Mouse (Mus musculus) lung, adult 2 months (tissue): ENCODE measurements around the gene Ptprt. TPM values are rescaled to one million over a fixed set of nuclear protein-coding genes. Genes with fewer than 3 reads are reported as not detected.
"Not testable (repeated sequence)": the region's sequence is repeated elsewhere in the genome, so short reads cannot be mapped to it uniquely, and the experiment has no call there.

Experiments used
- DNase-seq: peaks from one replicate; pipeline ENCODE4 v3.0.0; 2022
- H3K4me1 ChIP-seq: fragments of 200-500 bp; 2 replicates; pipeline ENCODE4 v1.6.1; 2011; ENCODE audit warnings: low read length; ENCODE audit not compliant: control insufficient read depth, insufficient read depth
- H3K4me3 ChIP-seq: fragments of 200-500 bp; replicated peaks from 2 replicates; pipeline ENCODE3; 2011; ENCODE audit warnings: low read depth, mild to moderate bottlenecking, control low read depth, low read length; ENCODE audit errors: extremely low read depth
- CTCF ChIP-seq: fragments of 200-500 bp; IDR thresholded peaks from 2 replicates; pipeline ENCODE4 v1.5.1; 2011; ENCODE audit warnings: mild to moderate bottlenecking, low read length, control low read depth; ENCODE audit not compliant: insufficient read depth
- POLR2A ChIP-seq: fragments of 200-500 bp; IDR thresholded peaks from 2 replicates; pipeline ENCODE4 v1.6.1; 2011; ENCODE audit warnings: low read depth, mild to moderate bottlenecking, control low read depth, low read length, borderline replicate concordance; ENCODE audit errors: extremely low read depth
- WGBS: fragments of 180-500 bp; shearing (Covaris S2); methylation state at CpG from one replicate; pipeline ENCODE4 v1.1.7; 2018; 5-methylcytosine and 5-hydroxymethylcytosine counted together
- polyA plus RNA-seq: library from polyadenylated mRNA; depleted of rRNA; stranded (reverse); fragments of >200 nt; gene quantifications from 2 replicates; pipeline ENCODE4 v1.2.3, GENCODE M21; 2012

The Ptprt gene
- polyA plus RNA-seq, 1 experiment, result 2.7 TPM

GRCm38 (mm10) chr2:161549577-161549976, 1111.4 kb downstream of the Ptprt start:
- H3K4me3 ChIP-seq, result no peak overlapping the region
- DNase-seq, result no peak
- 29% methylated on average over 5 of the region's 5 CpGs for WGBS
- TF ChIP-seq POLR2A, result no peak
- TF ChIP-seq CTCF, result no peak
- H3K4me1 ChIP-seq, result no peaks in the 10 kb centered on the region

- Histone ChIP-seq H3K4me3 (no peak overlapping the region), H3K4me1 (no peaks in the 10 kb centered on the region)
- no peak for TF ChIP-seq POLR2A
- no peak for TF ChIP-seq CTCF
- DNase-seq, result no peak
- WGBS, result 80% methylated on average over 5 of the region's 5 CpGs
These were observed 1113.6 kb downstream of the Ptprt start for GRCm38 (mm10) chr2:161547318-161547717.

- Histone ChIP-seq H3K4me1 (no peaks in the 10 kb centered on the region), H3K4me3 (no peak overlapping the region)
- no peak for DNase-seq
- TF ChIP-seq POLR2A (no peak), CTCF (no peak)
- WGBS, result 59% methylated on average over 4 of the region's 4 CpGs
These were observed 1115.5 kb downstream of the Ptprt start for GRCm38 (mm10) chr2:161545406-161545805.

- no peak overlapping the region for H3K4me3 ChIP-seq
- H3K4me1 ChIP-seq, result no peaks in the 10 kb centered on the region
- 85% methylated on average over 7 of the region's 7 CpGs for WGBS
- no peak for DNase-seq
- TF ChIP-seq POLR2A (no peak), CTCF (no peak)
These were observed 1126.8 kb downstream of the Ptprt start for GRCm38 (mm10) chr2:161534151-161534550.

- TF ChIP-seq POLR2A, result no peak
- TF ChIP-seq CTCF, result no peak
- DNase-seq, result no peak
- WGBS, result 18% methylated on average over 1 of the region's 1 CpGs
- no peak overlapping the region for H3K4me3 ChIP-seq
- no peaks in the 10 kb centered on the region for H3K4me1 ChIP-seq
These were observed 1133.8 kb downstream of the Ptprt start for GRCm38 (mm10) chr2:161527192-161527591.

- no peak overlapping the region for H3K4me3 ChIP-seq
- 43% methylated on average over 2 of the region's 2 CpGs for WGBS
- TF ChIP-seq POLR2A (no peak), CTCF (no peak)
- no peak for DNase-seq
- no peaks in the 10 kb centered on the region for H3K4me1 ChIP-seq
These were observed 1141.3 kb downstream of the Ptprt start for GRCm38 (mm10) chr2:161519671-161520070.

GRCm38 (mm10) chr2:161516921-161517320, 1144.0 kb downstream of the Ptprt start:
- no peak for DNase-seq

GRCm38 (mm10) chr2:161513256-161513655, 1147.7 kb downstream of the Ptprt start:
- TF ChIP-seq CTCF (no peak), POLR2A (no peak)
- 89% methylated on average over 1 of the region's 1 CpGs for WGBS
- no peak for DNase-seq
- Histone ChIP-seq H3K4me1 (no peaks in the 10 kb centered on the region), H3K4me3 (no peak overlapping the region)

More at GRCm38 (mm10) chr2:161516921-161517320, 1144.0 kb downstream of the Ptprt start:
- TF ChIP-seq CTCF, result no peak
- no peak for TF ChIP-seq POLR2A
- 34% methylated on average over 5 of the region's 5 CpGs for WGBS
- Histone ChIP-seq H3K4me3 (no peak overlapping the region), H3K4me1 (no peaks in the 10 kb centered on the region)

- not testable (repeated sequence) for DNase-seq, H3K4me1 ChIP-seq, H3K4me3 ChIP-seq
- 34% methylated on average over 6 of the region's 15 CpGs for WGBS
These were observed 1148.9 kb downstream of the Ptprt start for GRCm38 (mm10) chr2:161511880-161512570.

GRCm38 (mm10) chr2:161511101-161511759, 1149.7 kb downstream of the Ptprt start:
- Histone ChIP-seq H3K4me3 (peak overlapping the region; percentile 57), H3K4me1 (no peaks in the 10 kb centered on the region)
- DNase-seq, result no peak
- 24% methylated on average over 8 of the region's 8 CpGs for WGBS
- no peak for TF ChIP-seq CTCF
- no peak for TF ChIP-seq POLR2A
